Mouse (Mus musculus): ENCODE results near the gene Abcc3. TPM values are rescaled to one million over a fixed set of nuclear protein-coding genes. Genes with fewer than 3 reads are reported as not detected.

Gene Abcc3
- polyA plus RNA-seq (2014; fragmentation: Nextera tagmentation; extraction: Ambion mirVana): 0.27 and 1.7 TPM in 2 replicates

GRCm38 (mm10) chr11:94392672-94393109, at the start of gene Abcc3:
Gene Abcc3 (minus strand): TSS chr11:94392997.
- no peaks in the 10 kb centered on the region for H3K9me3 ChIP-seq (replicated peaks; ENCODE audit: control insufficient read depth, low read length)
- no peaks in the 10 kb centered on the region for H3K27me3 ChIP-seq (replicated peaks; ENCODE audit: control insufficient read depth, insufficient read depth, low read length)
- 19% methylated on average over 20 of the region's 20 CpGs for WGBS
- no peak for ATAC-seq
- H3K4me2 ChIP-seq (ENCODE audit: low read length): peak within 1 kb of the TSS; percentile 23; the same call in 1 of the 2 replicates
- no peak within 1 kb of the TSS for H3K9ac ChIP-seq (ENCODE audit: low read length)
- no peaks in the 10 kb centered on the region for H3K36me3 ChIP-seq (ENCODE audit: control insufficient read depth, insufficient read depth, low read length)
- H3K4me3 ChIP-seq (ENCODE audit: low read depth, low read length): no peak within 1 kb of the TSS
- no peak within 1 kb of the TSS for H3K27ac ChIP-seq (ENCODE audit: low read depth, low read length)
- H3K4me1 ChIP-seq (ENCODE audit: control insufficient read depth, insufficient read depth, low read length): no peaks in the 10 kb centered on the region
- no peak for DNase-seq (ENCODE audit: low spot score)

- H3K36me3 ChIP-seq (ENCODE audit: control insufficient read depth, insufficient read depth, low read length): peaks cover 16% of the 10 kb centered on the region; the same call in 1 of the 2 replicates
- 50% methylated on average over 9 of the region's 9 CpGs for WGBS
- H3K4me2 ChIP-seq (ENCODE audit: low read length): no peak overlapping the region
- peaks cover 18% of the 10 kb centered on the region for H3K4me1 ChIP-seq (ENCODE audit: control insufficient read depth, insufficient read depth, low read length)
- no peaks in the 10 kb centered on the region for H3K9me3 ChIP-seq (replicated peaks; ENCODE audit: control insufficient read depth, low read length)
- H3K4me3 ChIP-seq (ENCODE audit: low read depth, low read length): no peak overlapping the region
- no peaks in the 10 kb centered on the region for H3K27me3 ChIP-seq (replicated peaks; ENCODE audit: control insufficient read depth, insufficient read depth, low read length)
- H3K9ac ChIP-seq (ENCODE audit: low read length): no peak overlapping the region
- DNase-seq (ENCODE audit: low spot score): no peak
- no peak for ATAC-seq
- H3K27ac ChIP-seq (ENCODE audit: low read depth, low read length): no peak overlapping the region
These were observed 49.0 kb upstream of the Abcc3 start for GRCm38 (mm10) chr11:94441752-94442151.

DNA sequence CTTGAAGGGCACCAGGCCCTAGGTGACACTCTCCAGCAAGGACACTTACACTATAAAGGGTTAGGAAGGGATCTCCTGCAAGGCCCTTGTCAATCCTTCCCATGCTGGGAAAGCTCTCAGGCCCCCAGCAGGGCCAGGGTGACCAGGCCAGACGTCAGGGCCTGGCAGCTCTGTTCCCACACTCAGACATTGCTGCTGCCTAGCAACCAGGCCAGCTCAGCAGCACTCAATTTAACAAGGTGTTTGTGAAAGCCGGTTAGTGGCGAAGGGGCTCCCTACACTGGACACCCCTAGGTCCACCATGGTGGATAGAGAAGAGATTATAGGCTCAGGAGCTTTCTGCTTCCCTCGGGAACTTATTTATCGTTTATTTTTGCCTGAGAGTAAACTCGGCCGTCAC, 48.3 kb upstream of the Abcc3 start:
- no peaks in the 10 kb centered on the region for H3K27me3 ChIP-seq (replicated peaks; ENCODE audit: control insufficient read depth, insufficient read depth, low read length)
- ATAC-seq (no peak), DNase-seq (ENCODE audit: low spot score) (no peak)
- H3K9ac ChIP-seq (ENCODE audit: low read length): no peak overlapping the region
- peaks cover 18% of the 10 kb centered on the region for H3K4me1 ChIP-seq (ENCODE audit: control insufficient read depth, insufficient read depth, low read length)
- 31% methylated on average over 7 of the region's 7 CpGs for WGBS
- no peak overlapping the region for H3K27ac ChIP-seq (ENCODE audit: low read depth, low read length)
- no peaks in the 10 kb centered on the region for H3K9me3 ChIP-seq (replicated peaks; ENCODE audit: control insufficient read depth, low read length)
- H3K4me2 ChIP-seq (ENCODE audit: low read length): no peak overlapping the region
- peaks cover 16% of the 10 kb centered on the region; the same call in 1 of the 2 replicates for H3K36me3 ChIP-seq (ENCODE audit: control insufficient read depth, insufficient read depth, low read length)
- H3K4me3 ChIP-seq (ENCODE audit: low read depth, low read length): no peak overlapping the region

DNA sequence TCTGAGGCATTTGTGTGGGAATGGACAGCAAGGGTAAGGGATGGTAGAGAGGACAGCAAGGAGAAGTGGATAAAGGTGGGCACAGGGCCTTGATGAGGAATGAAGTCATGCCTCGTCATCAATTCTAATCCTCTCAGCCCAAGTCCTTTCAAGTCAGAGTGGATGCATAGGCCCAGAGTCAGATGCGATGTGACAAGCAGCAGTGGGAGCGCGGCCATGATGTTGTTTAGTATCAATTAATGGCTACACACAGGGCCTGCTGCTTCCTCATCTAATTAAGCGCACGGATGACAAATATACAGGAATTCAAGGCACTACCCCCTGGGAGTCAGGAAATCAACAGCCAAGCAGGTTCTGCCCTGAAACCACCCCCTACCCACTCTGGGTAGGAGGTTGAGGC, 47.6 kb upstream of the Abcc3 start:
- ATAC-seq (no peak), DNase-seq (ENCODE audit: low spot score) (no peak)
- no peak overlapping the region for H3K4me2 ChIP-seq (ENCODE audit: low read length)
- no peak overlapping the region for H3K9ac ChIP-seq (ENCODE audit: low read length)
- peaks cover 13% of the 10 kb centered on the region for H3K4me1 ChIP-seq (ENCODE audit: control insufficient read depth, insufficient read depth, low read length)
- no peak overlapping the region for H3K27ac ChIP-seq (ENCODE audit: low read depth, low read length)
- 55% methylated on average over 6 of the region's 6 CpGs for WGBS
- no peaks in the 10 kb centered on the region for H3K27me3 ChIP-seq (replicated peaks; ENCODE audit: control insufficient read depth, insufficient read depth, low read length)
- H3K36me3 ChIP-seq (ENCODE audit: control insufficient read depth, insufficient read depth, low read length): peaks cover 16% of the 10 kb centered on the region; the same call in 1 of the 2 replicates
- H3K9me3 ChIP-seq (replicated peaks; ENCODE audit: control insufficient read depth, low read length): no peaks in the 10 kb centered on the region
- no peak overlapping the region for H3K4me3 ChIP-seq (ENCODE audit: low read depth, low read length)

DNA sequence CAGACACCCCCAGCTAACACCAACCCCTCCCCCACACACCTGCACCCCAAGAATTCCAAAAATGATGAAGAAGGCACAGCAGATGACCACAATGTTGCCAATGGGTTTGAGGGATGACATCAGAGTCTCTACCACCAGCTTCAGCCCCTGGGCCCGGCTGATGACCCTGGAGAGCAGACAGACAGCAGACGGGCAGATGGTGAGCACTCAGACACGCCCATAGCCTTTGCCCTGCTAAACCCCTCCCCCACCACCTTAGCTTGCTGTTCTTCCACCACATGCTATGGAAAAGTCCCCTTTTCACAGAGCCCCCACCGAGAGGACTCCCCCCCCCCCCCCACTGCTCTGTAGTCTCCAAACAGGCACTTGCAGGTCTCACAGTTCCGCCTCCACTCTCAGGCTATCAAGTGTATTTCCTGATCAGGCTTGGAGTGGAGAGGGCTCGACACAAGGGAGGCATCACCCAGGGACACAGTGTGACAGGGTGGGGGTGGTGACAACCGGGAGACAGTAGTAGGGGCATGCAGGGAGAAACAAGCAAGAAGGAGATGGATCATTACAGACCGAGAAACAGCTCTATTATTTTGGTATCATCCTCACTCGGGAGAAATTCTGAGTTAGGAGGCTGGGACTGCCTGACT, 36.3 kb upstream of the Abcc3 start:
- no peak overlapping the region for H3K4me3 ChIP-seq (ENCODE audit: low read depth, low read length)
- H3K9me3 ChIP-seq (replicated peaks; ENCODE audit: control insufficient read depth, low read length): no peaks in the 10 kb centered on the region
- no peak overlapping the region for H3K9ac ChIP-seq (ENCODE audit: low read length)
- no peak overlapping the region for H3K4me2 ChIP-seq (ENCODE audit: low read length)
- H3K27me3 ChIP-seq (replicated peaks; ENCODE audit: control insufficient read depth, insufficient read depth, low read length): no peaks in the 10 kb centered on the region
- peaks cover 22% of the 10 kb centered on the region for H3K4me1 ChIP-seq (ENCODE audit: control insufficient read depth, insufficient read depth, low read length)
- 0 out of 2 replicates have a peak, but pooled peaks cover 4% of the 10 kb centered on the region for H3K36me3 ChIP-seq (ENCODE audit: control insufficient read depth, insufficient read depth, low read length)
- H3K27ac ChIP-seq (ENCODE audit: low read depth, low read length): peak overlapping the region; percentile 46
- no peak for ATAC-seq
- 38% methylated on average over 9 of the region's 9 CpGs for WGBS
- DNase-seq (ENCODE audit: low spot score): no peak

DNA sequence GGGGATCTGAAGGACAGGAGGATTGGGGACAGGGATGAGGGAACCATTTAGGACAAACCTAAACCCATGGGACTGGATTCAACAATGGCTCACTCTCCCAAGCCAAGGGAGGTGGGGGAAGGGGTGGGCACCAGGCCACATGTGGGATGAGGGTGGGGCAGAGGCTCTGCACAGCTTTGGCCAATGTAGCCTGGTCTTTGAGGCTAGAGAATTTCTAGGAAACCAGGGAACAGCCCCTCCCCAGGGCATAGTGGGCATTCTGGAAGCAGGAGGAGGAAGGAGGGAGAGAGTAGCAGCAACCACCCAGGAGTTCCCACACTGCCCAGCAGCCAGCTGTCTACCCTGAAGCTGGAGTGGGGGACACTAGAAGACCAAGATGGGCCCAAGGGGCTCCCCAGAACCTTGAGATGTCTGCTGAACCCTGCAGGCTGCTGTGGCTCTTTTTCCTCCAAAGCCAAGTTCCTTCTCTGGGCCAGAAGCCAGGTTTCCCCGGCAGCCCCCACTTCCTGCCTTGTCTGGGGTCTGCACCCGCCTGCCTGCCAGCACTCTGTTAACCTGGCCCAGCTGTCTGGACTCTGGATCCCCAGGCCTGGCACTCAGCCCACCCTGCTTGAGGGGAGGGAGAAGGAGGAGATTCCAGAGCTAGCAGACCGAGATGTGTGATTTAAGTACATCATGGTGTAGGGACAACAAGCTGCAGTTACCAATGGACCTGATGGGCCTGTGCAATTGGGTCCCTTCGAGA, 35.5 kb upstream of the Abcc3 start:
- Histone ChIP-seq H3K9ac (ENCODE audit: low read length) (no peak overlapping the region), H3K27me3 (replicated peaks; ENCODE audit: control insufficient read depth, insufficient read depth, low read length) (no peaks in the 10 kb centered on the region), H3K4me1 (ENCODE audit: control insufficient read depth, insufficient read depth, low read length) (peaks cover 22% of the 10 kb centered on the region), H3K9me3 (replicated peaks; ENCODE audit: control insufficient read depth, low read length) (no peaks in the 10 kb centered on the region), H3K27ac (ENCODE audit: low read depth, low read length) (peak overlapping the region; percentile 49), H3K4me3 (ENCODE audit: low read depth, low read length) (no peak overlapping the region), H3K4me2 (ENCODE audit: low read length) (no peak overlapping the region), H3K36me3 (ENCODE audit: control insufficient read depth, insufficient read depth, low read length) (0 out of 2 replicates have a peak, but pooled peaks cover 4% of the 10 kb centered on the region)
- ATAC-seq (peak; percentile 86), DNase-seq (ENCODE audit: low spot score) (peak; percentile 92)
- 24% methylated on average over 4 of the region's 4 CpGs for WGBS

- Histone ChIP-seq H3K9me3 (replicated peaks; ENCODE audit: control insufficient read depth, low read length) (no peaks in the 10 kb centered on the region), H3K27me3 (replicated peaks; ENCODE audit: control insufficient read depth, insufficient read depth, low read length) (no peaks in the 10 kb centered on the region), H3K4me2 (ENCODE audit: low read length) (no peak overlapping the region), H3K9ac (ENCODE audit: low read length) (no peak overlapping the region), H3K4me3 (ENCODE audit: low read depth, low read length) (no peak overlapping the region), H3K27ac (ENCODE audit: low read depth, low read length) (no peak overlapping the region), H3K4me1 (ENCODE audit: control insufficient read depth, insufficient read depth, low read length) (peaks cover 24% of the 10 kb centered on the region), H3K36me3 (ENCODE audit: control insufficient read depth, insufficient read depth, low read length) (no peaks in the 10 kb centered on the region)
- DNase-seq (ENCODE audit: low spot score): no peak
- ATAC-seq: no peak
- WGBS: 75% methylated on average over 14 of the region's 14 CpGs
These were observed 32.9 kb upstream of the Abcc3 start for GRCm38 (mm10) chr11:94425656-94426055.

GRCm38 (mm10) chr11:94425215-94425614, 32.4 kb upstream of the Abcc3 start:
- Histone ChIP-seq H3K36me3 (ENCODE audit: control insufficient read depth, insufficient read depth, low read length) (no peaks in the 10 kb centered on the region), H3K27me3 (replicated peaks; ENCODE audit: control insufficient read depth, insufficient read depth, low read length) (no peaks in the 10 kb centered on the region), H3K9me3 (replicated peaks; ENCODE audit: control insufficient read depth, low read length) (no peaks in the 10 kb centered on the region), H3K4me1 (ENCODE audit: control insufficient read depth, insufficient read depth, low read length) (peaks cover 24% of the 10 kb centered on the region), H3K4me3 (ENCODE audit: low read depth, low read length) (no peak overlapping the region), H3K4me2 (ENCODE audit: low read length) (no peak overlapping the region), H3K27ac (ENCODE audit: low read depth, low read length) (no peak overlapping the region), H3K9ac (ENCODE audit: low read length) (no peak overlapping the region)
- WGBS: 55% methylated on average over 5 of the region's 5 CpGs
- DNase-seq (ENCODE audit: low spot score) (no peak), ATAC-seq (no peak)

- Histone ChIP-seq H3K4me2 (ENCODE audit: low read length) (no peak overlapping the region), H3K4me3 (ENCODE audit: low read depth, low read length) (no peak overlapping the region), H3K9ac (ENCODE audit: low read length) (no peak overlapping the region), H3K36me3 (ENCODE audit: control insufficient read depth, insufficient read depth, low read length) (no peaks in the 10 kb centered on the region), H3K27ac (ENCODE audit: low read depth, low read length) (peak overlapping the region; percentile 33; the same call in 1 of the 2 replicates), H3K9me3 (replicated peaks; ENCODE audit: control insufficient read depth, low read length) (no peaks in the 10 kb centered on the region), H3K27me3 (replicated peaks; ENCODE audit: control insufficient read depth, insufficient read depth, low read length) (no peaks in the 10 kb centered on the region), H3K4me1 (ENCODE audit: control insufficient read depth, insufficient read depth, low read length) (peaks cover 21% of the 10 kb centered on the region)
- WGBS: 61% methylated on average over 15 of the region's 15 CpGs
- ATAC-seq (no peak), DNase-seq (ENCODE audit: low spot score) (no peak)
These were observed 31.6 kb upstream of the Abcc3 start for GRCm38 (mm10) chr11:94424380-94424779.

Data from forebrain, embryonic 14.5 days (tissue).